Mouse (Mus musculus): ENCODE results near the gene Tekt2. TPM values are rescaled to one million over a fixed set of nuclear protein-coding genes. Genes with fewer than 3 reads are reported as not detected.

The Tekt2 gene
- polyA plus RNA-seq, 1 experiment from 2014 or later, result 2.4 TPM

- Histone ChIP-seq H3K36me3 (peaks cover 27% of the 10 kb centered on the region), H3K4me1 (peaks cover 30% of the 10 kb centered on the region), H3K27me3 (replicated peaks) (peaks cover 41% of the 10 kb centered on the region), H3K4me3 (peak within 1 kb of the TSS; percentile 86), H3K9ac (peak within 1 kb of the TSS; percentile 93), H3K27ac (replicated peaks) (peak within 1 kb of the TSS; percentile 70), H3K9me3 (no peaks in the 10 kb centered on the region), H3K4me2 (peak within 1 kb of the TSS; percentile 95)
- peak; percentile 78 for ATAC-seq (ENCODE audit: extremely low read depth, insufficient number of reproducible peaks, low FRiP score, low TSS enrichment)
- under 1% methylated on average over 80 of the region's 80 CpGs for WGBS
These were observed 4.2 kb downstream of the Tekt2 start, which contains the start of gene Adprhl2 for GRCm38 (mm10) chr4:126321111-126321853. Adprhl2 (minus strand) TSS chr4:126321703.

GRCm38 (mm10) chr4:126319806-126320205, 5.7 kb downstream of the Tekt2 start:
- peaks cover 31% of the 10 kb centered on the region for H3K4me1 ChIP-seq
- no peak overlapping the region for H3K27ac ChIP-seq (replicated peaks)
- ATAC-seq (ENCODE audit: extremely low read depth, insufficient number of reproducible peaks, low FRiP score, low TSS enrichment), result no peak
- peaks cover 28% of the 10 kb centered on the region for H3K27me3 ChIP-seq (replicated peaks)
- peaks cover 40% of the 10 kb centered on the region for H3K36me3 ChIP-seq
- no peaks in the 10 kb centered on the region for H3K9me3 ChIP-seq
- H3K4me2 ChIP-seq, result peak overlapping the region; percentile 95; the same call in 1 of the 2 replicates
- WGBS, result 77% methylated on average over 6 of the region's 6 CpGs
- no peak overlapping the region for H3K4me3 ChIP-seq
- peak overlapping the region; percentile 37; the same call in 1 of the 2 replicates for H3K9ac ChIP-seq

- WGBS, result 89% methylated on average over 13 of the region's 13 CpGs
- H3K36me3 ChIP-seq, result peaks cover 43% of the 10 kb centered on the region
These were observed 8.9 kb downstream of the Tekt2 start for GRCm38 (mm10) chr4:126316443-126317040.

GRCm38 (mm10) chr4:126315931-126316330, 9.6 kb downstream of the Tekt2 start:
- Histone ChIP-seq H3K4me2 (no peak overlapping the region), H3K4me3 (no peak overlapping the region), H3K27ac (replicated peaks) (no peak overlapping the region), H3K9ac (no peak overlapping the region), H3K9me3 (no peaks in the 10 kb centered on the region), H3K27me3 (replicated peaks) (no peaks in the 10 kb centered on the region; the same call in 1 of the 2 replicates), H3K36me3 (peaks cover 43% of the 10 kb centered on the region), H3K4me1 (peaks cover 42% of the 10 kb centered on the region)
- WGBS, result 34% methylated on average over 5 of the region's 5 CpGs
- no peak for ATAC-seq (ENCODE audit: extremely low read depth, insufficient number of reproducible peaks, low FRiP score, low TSS enrichment)

More at GRCm38 (mm10) chr4:126316443-126317040, 8.9 kb downstream of the Tekt2 start:
- H3K27ac ChIP-seq (replicated peaks), result no peak overlapping the region
- H3K9ac ChIP-seq, result no peak overlapping the region
- H3K4me1 ChIP-seq, result peaks cover 42% of the 10 kb centered on the region
- H3K9me3 ChIP-seq, result no peaks in the 10 kb centered on the region
- H3K4me2 ChIP-seq, result no peak overlapping the region
- ATAC-seq (ENCODE audit: extremely low read depth, insufficient number of reproducible peaks, low FRiP score, low TSS enrichment), result no peak
- no peak overlapping the region for H3K4me3 ChIP-seq
- H3K27me3 ChIP-seq (replicated peaks), result no peaks in the 10 kb centered on the region; the same call in 1 of the 2 replicates

- ATAC-seq (ENCODE audit: extremely low read depth, insufficient number of reproducible peaks, low FRiP score, low TSS enrichment), result no peak
- peaks cover 32% of the 10 kb centered on the region for H3K4me1 ChIP-seq
- 60% methylated on average over 10 of the region's 10 CpGs for WGBS
- no peak overlapping the region for H3K4me2 ChIP-seq
- no peak overlapping the region for H3K4me3 ChIP-seq
- H3K9ac ChIP-seq, result no peak overlapping the region
- H3K27ac ChIP-seq (replicated peaks), result no peak overlapping the region
- H3K9me3 ChIP-seq, result no peaks in the 10 kb centered on the region
- peaks cover 2% of the 10 kb centered on the region for H3K27me3 ChIP-seq (replicated peaks)
- peaks cover 40% of the 10 kb centered on the region for H3K36me3 ChIP-seq
These were observed 11.1 kb downstream of the Tekt2 start for GRCm38 (mm10) chr4:126314393-126314792.

GRCm38 (mm10) chr4:126313202-126313601, 12.3 kb downstream of the Tekt2 start:
- H3K4me1 ChIP-seq, result peaks cover 35% of the 10 kb centered on the region
- no peak for ATAC-seq (ENCODE audit: extremely low read depth, insufficient number of reproducible peaks, low FRiP score, low TSS enrichment)
- H3K4me3 ChIP-seq, result no peak overlapping the region
- H3K36me3 ChIP-seq, result peaks cover 35% of the 10 kb centered on the region
- no peaks in the 10 kb centered on the region for H3K9me3 ChIP-seq
- peaks cover 11% of the 10 kb centered on the region for H3K27me3 ChIP-seq (replicated peaks)
- no peak overlapping the region for H3K4me2 ChIP-seq
- 0 out of 2 replicates have a peak overlapping the region, but pooled peaks have one; percentile 13 for H3K9ac ChIP-seq
- WGBS, result 32% methylated on average over 5 of the region's 5 CpGs
- H3K27ac ChIP-seq (replicated peaks), result no peak overlapping the region

GRCm38 (mm10) chr4:126311566-126312200, 13.8 kb downstream of the Tekt2 start:
- Histone ChIP-seq H3K27me3 (replicated peaks) (peaks cover 11% of the 10 kb centered on the region), H3K27ac (replicated peaks) (no peak overlapping the region), H3K9ac (no peak overlapping the region), H3K9me3 (no peaks in the 10 kb centered on the region), H3K4me2 (no peak overlapping the region), H3K36me3 (peaks cover 20% of the 10 kb centered on the region), H3K4me3 (no peak overlapping the region), H3K4me1 (peaks cover 35% of the 10 kb centered on the region)
- no peak for ATAC-seq (ENCODE audit: extremely low read depth, insufficient number of reproducible peaks, low FRiP score, low TSS enrichment)
- 86% methylated on average over 16 of the region's 16 CpGs for WGBS

- no peak overlapping the region for H3K27ac ChIP-seq (replicated peaks)
- H3K36me3 ChIP-seq, result peaks cover 6% of the 10 kb centered on the region; the same call in 1 of the 2 replicates
- H3K4me1 ChIP-seq, result peaks cover 29% of the 10 kb centered on the region
- no peak overlapping the region for H3K9ac ChIP-seq
- peaks cover 11% of the 10 kb centered on the region for H3K27me3 ChIP-seq (replicated peaks)
- no peak overlapping the region for H3K4me3 ChIP-seq
- no peak overlapping the region for H3K4me2 ChIP-seq
- ATAC-seq (ENCODE audit: extremely low read depth, insufficient number of reproducible peaks, low FRiP score, low TSS enrichment), result no peak
- WGBS, result 70% methylated on average over 7 of the region's 7 CpGs
- no peaks in the 10 kb centered on the region for H3K9me3 ChIP-seq
These were observed 15.1 kb downstream of the Tekt2 start for GRCm38 (mm10) chr4:126310344-126310743.

GRCm38 (mm10) chr4:126309922-126310309, 15.6 kb downstream of the Tekt2 start:
- WGBS, result under 1% methylated on average over 7 of the region's 7 CpGs
- Histone ChIP-seq H3K27me3 (replicated peaks) (peaks cover 11% of the 10 kb centered on the region), H3K4me3 (0 out of 2 replicates have a peak overlapping the region, but pooled peaks have one; percentile 1), H3K27ac (replicated peaks) (no peak overlapping the region), H3K36me3 (0 out of 2 replicates have a peak, but pooled peaks cover 3% of the 10 kb centered on the region), H3K4me2 (peak overlapping the region; percentile 54), H3K9me3 (no peaks in the 10 kb centered on the region), H3K4me1 (peaks cover 26% of the 10 kb centered on the region), H3K9ac (no peak overlapping the region)
- ATAC-seq (ENCODE audit: extremely low read depth, insufficient number of reproducible peaks, low FRiP score, low TSS enrichment), result no peak; the same call in 1 of the 2 replicates

GRCm38 (mm10) chr4:126309211-126309921, 16.1 kb downstream of the Tekt2 start:
- Histone ChIP-seq H3K9ac (no peak overlapping the region), H3K27me3 (replicated peaks) (peaks cover 11% of the 10 kb centered on the region), H3K4me2 (peak overlapping the region; percentile 54), H3K36me3 (no peaks in the 10 kb centered on the region), H3K4me1 (peaks cover 21% of the 10 kb centered on the region), H3K27ac (replicated peaks) (no peak overlapping the region), H3K4me3 (0 out of 2 replicates have a peak overlapping the region, but pooled peaks have one; percentile 1), H3K9me3 (no peaks in the 10 kb centered on the region)
- ATAC-seq (ENCODE audit: extremely low read depth, insufficient number of reproducible peaks, low FRiP score, low TSS enrichment), result no peak
- WGBS, result 15% methylated on average over 20 of the region's 20 CpGs

GRCm38 (mm10) chr4:126306827-126307226, 18.7 kb downstream of the Tekt2 start:
- Histone ChIP-seq H3K9ac (no peak overlapping the region), H3K9me3 (no peaks in the 10 kb centered on the region), H3K4me1 (peaks cover 9% of the 10 kb centered on the region), H3K36me3 (no peaks in the 10 kb centered on the region), H3K27ac (replicated peaks) (no peak overlapping the region), H3K4me2 (no peak overlapping the region), H3K4me3 (no peak overlapping the region), H3K27me3 (replicated peaks) (peaks cover 36% of the 10 kb centered on the region)
- 19% methylated on average over 2 of the region's 2 CpGs for WGBS
- ATAC-seq (ENCODE audit: extremely low read depth, insufficient number of reproducible peaks, low FRiP score, low TSS enrichment), result no peak
